Mouse (Mus musculus) adrenal gland, postnatal 14 days (tissue): ENCODE measurements around the gene Slc38a3. TPM values are rescaled to one million over a fixed set of nuclear protein-coding genes. Genes with fewer than 3 reads are reported as not detected.
A peak's percentile ranks its signal among the peaks of the same experiment; 100 is the strongest.

Source experiments
- DNase-seq: peaks from one replicate; pipeline ENCODE4 v3.0.0; 2021; ENCODE audit warnings: mixed read lengths
- total RNA-seq: library from RNA; stranded (reverse); gene quantifications from 2 replicates; pipeline ENCODE4 v1.2.3, GENCODE M21; 2021

Gene Slc38a3
- total RNA-seq, 1 experiment from 2014 or later, result 85.2 TPM

DNA sequence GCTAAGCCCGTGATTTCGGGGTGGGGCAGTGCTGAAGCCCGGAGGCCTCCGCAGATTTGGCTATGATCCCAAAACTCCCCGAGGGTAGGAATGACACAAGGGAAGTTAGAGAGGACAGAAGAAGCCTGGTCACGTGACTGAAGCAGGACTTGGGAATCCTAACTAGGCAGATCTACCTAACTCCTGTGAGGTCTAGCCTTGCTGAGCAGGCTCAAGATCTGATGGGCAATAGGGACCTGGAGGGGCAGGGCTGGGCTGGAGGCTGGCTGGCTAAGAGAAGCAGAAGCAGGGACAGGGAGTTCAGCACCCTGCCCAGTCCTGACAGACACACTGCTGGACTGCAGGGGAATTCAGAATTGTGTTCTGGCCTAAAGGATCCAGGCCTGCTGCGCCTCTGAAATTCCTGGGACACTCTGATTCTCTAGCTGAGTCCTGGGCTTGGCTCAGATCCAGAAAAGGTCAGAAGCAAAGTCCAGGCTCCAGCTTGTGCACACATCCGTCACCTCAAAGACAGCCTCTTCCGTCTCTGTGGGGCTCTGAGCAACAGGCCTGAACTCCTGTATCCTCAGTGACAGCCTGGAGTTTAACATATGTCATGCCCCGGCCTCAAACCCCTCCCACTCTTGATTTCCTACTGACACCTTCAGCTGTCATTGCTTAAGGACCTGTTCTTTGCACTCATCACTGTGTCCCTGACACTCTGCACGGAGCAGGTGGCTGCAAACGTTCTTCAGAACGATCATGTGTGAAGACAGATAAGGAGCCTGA lies 50.4 kb downstream of the Slc38a3 start:
- peak; percentile 72 for DNase-seq

GRCm38 (mm10) chr9:107618098-107618497 lies 51.2 kb downstream of the Slc38a3 start:
- no peak for DNase-seq

GRCm38 (mm10) chr9:107617461-107617860 lies 51.9 kb downstream of the Slc38a3 start:
- DNase-seq, result no peak

DNA sequence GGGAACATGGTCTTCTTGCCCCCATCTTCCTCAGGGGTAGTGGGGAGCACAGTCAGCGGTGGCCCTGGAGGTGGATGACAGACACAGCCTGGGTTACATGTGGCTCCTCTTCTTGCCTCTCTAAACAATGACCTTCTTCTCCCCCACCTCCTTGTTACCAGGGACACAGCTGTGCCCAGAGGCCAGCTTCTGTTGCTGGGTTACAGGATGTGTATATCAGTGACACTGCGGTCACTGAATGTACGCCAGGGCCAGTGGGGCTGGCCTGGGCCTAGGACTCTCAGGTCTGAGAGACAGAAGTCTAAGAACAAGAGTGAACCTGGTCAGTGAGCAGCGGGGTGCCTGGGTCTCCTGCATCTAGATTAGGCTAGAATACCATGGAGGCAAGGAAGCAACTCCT lies 54.3 kb downstream of the Slc38a3 start:
- no peak for DNase-seq

- peak; percentile 60 for DNase-seq
These were observed 56.3 kb downstream of the Slc38a3 start for GRCm38 (mm10) chr9:107612945-107613569.

DNA sequence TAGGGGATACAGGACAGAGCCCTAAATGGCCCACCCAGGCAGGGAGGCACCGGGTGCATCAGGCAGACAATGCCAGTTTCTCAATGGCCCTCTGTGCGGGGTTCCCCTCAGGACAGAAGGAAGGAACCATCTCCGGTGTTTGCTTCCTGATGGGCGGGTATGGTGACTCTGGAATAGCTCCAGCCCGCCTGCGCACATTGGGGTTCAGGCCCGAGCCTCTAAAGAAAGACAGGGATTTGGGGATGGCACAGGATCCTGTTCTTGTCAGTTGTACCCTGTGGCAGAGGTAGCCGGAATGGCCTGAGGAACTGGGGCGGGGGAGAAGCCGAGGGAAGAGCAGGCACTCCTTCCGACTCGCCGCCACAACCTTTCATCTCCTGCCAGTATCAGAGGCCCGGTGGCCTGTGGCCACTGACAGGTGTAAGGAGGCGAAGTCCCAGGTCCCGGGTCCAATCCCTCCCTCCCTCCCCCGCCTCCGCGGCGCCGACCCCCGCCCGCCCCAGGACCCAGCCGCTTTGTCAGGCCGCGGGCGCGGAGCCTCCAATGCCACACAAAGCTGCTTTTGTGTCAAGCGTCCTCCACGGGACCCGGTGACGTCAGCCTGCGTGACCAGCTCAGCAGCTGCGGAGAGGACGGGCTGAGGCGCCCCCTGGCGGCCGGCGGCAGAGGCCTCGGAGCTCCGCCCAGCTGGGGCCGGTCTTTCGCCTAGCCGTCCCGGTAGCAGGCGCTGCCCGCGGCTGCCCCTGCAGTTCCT lies 57.0 kb downstream of the Slc38a3 start:
- DNase-seq, result peak; percentile 100

GRCm38 (mm10) chr9:107611456-107612190 lies 57.7 kb downstream of the Slc38a3 start:
- no peak for DNase-seq

GRCm38 (mm10) chr9:107609433-107609830 lies 59.9 kb downstream of the Slc38a3 start:
- no peak for DNase-seq

DNA sequence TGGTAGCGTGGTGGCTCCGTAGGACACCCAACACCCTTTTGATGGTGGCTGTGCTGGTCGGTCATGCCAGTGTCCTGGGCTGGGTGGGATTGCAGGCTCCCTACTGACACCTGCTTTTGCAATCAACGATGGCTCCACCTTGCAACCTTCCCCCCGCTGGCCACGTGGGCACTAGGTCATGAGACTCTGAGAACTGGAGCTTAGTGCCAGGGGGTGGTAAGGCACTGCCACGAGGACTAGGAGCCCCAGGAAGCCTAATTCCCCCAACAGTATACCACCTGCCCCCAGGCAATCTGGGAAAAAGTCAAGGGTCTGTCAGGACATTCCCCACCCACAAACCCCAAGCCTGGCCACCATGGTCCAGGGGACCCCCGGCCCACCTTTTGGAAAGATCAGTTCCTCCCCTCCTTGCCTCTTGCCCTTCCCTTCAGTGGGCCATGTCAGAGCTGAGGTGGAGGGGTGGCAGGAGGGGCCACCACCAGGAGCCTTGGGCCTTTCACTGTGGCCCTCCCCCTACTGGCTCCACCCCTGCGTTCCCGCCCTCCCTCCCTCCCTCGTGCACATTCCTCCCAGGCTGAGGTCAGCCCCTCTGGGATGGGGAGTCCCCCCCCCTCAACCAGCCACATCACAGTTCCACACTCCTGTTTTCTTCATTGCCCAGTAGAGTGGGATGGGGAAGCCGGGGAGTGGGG lies 60.4 kb downstream of the Slc38a3 start, which contains the start of gene Sema3b:
TSS of gene Sema3b (minus strand) at position 489 of the 692 bp plus-strand sequence.
- no peak for DNase-seq

DNA sequence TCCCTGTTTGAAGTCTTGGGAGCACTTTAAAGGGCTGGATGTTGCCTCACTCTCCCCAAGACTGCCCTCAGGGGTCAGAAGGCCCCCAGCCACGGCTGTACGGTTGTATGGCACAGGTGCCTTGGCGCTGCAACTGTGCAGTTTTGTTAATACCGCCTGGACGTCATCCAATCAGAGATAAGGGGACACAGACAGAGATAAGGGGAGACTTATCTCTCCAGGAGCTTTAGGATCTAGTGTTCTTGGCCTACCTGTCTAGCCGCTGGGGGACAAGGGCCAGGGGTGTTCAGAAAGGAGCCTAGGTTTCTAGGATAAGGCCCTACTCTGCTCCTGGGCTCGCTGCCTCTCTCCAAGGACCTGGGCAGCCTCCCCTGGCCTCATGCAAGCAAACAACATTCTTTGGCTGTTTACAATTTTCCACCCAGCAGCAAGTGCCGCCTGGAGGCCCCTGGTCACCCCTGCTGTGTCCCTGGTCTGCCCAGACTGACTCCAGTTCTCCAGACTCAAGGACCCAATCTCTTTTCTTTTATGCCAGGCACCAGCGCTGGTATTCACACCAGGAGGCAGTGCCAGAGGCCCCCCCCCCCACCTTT lies 61.6 kb downstream of the Slc38a3 start:
- peak; percentile 50 for DNase-seq

DNA sequence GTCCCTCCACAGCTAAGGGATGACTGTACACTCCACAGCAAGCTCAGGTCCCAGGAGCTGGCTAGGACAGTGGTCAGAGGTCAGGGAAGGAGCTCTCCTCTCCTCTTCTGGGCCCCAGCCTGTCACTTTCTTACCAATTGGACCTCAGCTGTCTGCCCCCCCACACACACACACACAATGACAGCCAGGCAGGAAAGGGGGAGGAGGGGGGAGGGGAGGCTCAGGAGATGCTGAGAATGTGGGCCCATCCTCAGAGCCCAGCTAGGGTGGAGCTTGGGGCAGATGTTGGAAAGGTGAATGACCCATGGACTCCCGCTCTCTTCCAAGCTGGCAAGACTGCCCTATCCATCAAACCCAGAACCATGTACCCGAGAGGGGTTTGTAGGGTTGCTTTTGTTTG lies 62.3 kb downstream of the Slc38a3 start:
- no peak for DNase-seq

DNA sequence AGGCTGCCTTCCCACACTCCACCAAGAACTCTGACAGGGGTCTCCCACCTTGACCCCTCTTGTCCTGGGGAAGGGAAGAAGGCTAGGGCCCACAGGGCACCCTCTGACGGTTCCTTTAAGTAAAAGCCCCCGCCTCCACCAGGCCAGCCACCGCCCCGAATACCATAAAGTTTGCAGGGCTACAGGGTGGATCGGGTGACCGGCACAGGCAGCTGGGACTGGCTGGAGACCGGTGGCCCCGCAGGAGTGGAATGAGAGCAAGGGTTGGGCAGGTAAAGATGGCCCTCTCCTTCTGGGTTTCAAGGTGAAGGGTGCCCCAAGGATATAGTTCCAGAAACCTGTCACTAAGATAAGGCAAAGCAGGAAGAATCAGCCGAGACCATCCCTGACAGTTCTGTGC lies 62.7 kb downstream of the Slc38a3 start:
- DNase-seq, result no peak

DNA sequence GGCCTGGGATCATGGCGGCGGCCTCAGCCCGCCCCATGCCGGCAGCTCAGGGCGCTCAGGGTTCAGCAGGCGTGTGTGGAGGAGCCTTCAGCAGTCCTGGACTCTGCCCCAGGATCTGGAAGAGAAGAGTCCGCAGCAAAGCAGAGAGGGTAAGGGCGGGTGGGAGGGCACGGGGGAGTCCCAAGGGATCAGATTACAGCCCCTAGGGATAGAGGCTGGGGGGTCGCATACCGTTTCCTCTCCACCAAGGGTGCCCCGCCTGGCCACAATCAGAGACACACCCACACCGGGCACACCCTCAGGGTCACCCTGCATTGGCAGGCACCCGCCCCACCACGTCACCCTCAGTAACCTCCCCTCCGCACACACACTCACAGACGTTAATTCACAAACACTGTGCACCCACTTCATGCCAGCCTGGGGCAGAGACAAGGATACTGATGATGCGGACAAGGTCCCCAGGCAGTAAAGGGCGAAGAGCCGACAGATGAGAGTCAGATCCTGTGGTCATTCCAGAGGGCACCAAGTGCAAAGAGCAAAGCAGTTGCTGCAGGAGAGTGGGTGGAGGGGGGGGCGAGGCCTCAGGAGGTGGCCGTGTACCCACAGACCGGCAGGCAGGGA lies 64.2 kb downstream of the Slc38a3 start:
- peak; percentile 79 for DNase-seq

DNA sequence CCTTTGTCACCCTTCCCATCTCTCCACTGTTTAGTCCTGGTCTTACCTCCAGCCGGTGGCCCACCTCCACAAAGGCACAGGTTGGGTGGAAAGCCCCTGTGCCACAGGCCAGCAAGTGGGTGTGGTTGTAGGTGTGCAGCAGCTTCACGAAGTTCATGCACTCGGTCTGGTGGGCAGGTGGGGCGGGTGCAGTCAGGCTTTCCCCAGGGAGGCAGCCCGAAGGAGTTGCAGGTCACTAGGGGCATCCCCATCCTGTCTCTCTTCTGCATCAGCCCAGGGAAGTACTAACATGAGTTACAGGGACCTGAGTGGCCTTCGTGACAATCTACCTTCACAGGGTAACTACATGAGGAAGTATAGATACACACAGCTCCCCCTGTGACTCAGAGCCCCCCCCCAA lies 66.1 kb downstream of the Slc38a3 start:
- no peak for DNase-seq

GRCm38 (mm10) chr9:107602068-107602648 lies 67.2 kb downstream of the Slc38a3 start:
- peak; percentile 95 for DNase-seq

DNA sequence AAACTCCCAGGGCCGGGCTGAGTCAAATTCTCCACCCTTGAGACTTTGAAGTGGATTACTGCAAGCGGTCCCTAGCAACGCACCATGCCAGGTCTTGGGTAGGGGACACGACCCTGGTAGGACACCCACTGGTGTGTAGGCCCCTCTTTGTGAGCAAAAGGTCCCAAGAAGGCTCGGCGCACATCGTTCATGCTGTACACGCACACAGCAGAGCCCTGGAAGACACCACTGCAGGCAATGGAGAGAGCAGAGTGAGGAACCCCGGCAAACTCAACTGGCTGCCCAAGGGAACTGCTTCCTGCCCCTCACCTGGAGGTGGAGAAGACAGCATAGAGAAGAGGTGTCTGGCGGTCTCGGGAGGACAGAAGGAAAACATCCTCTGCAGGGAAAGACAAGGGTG lies 68.1 kb downstream of the Slc38a3 start:
- no peak for DNase-seq

DNA sequence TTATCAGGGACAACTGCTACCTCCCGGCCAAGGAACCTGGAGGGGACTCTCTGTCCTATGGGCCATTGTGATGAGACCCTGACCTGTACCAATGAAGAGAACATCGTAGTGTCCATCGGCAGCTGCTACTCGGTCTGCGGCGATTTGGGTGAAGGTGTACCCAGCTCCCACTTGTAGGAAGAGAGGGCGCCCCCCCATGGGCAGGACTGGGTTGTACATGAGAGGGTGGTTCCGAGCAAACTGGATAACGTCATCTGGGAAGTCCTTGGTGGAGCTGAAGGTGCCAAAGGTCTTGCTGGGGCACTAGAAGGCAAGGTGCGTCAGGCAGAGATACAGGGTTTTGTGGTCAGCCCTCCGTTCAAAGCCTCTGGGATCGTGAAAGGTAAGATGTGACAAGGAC lies 68.6 kb downstream of the Slc38a3 start:
- peak; percentile 52 for DNase-seq
